Mouse (Mus musculus): ENCODE results near the gene Chrna4. TPM values are rescaled to one million over a fixed set of nuclear protein-coding genes. Genes with fewer than 3 reads are reported as not detected.

The Chrna4 gene
- polyA plus RNA-seq, 1 experiment, result not detected

- TF ChIP-seq GATA1 (IDR thresholded peaks at IDR 0.05; ENCODE audit: borderline replicate concordance, low read length), result no peak
- no peak for TF ChIP-seq FLI1 (IDR thresholded peaks at IDR 0.05; ENCODE audit: low read length)
- Histone ChIP-seq H3K9me3 (no peaks in the 10 kb centered on the region), H3K4me1 (peaks cover 28% of the 10 kb centered on the region), H3K36me3 (replicated peaks; ENCODE audit: low read length) (peaks cover 43% of the 10 kb centered on the region), H3K4me3 (replicated peaks) (no peak within 1 kb of the TSS), H3K27me3 (replicated peaks) (no peaks in the 10 kb centered on the region)
These were observed 56.9 kb downstream of the Chrna4 start, which contains the start of gene Col20a1 for GRCm38 (mm10) chr2:180986449-180986848. TSS of gene Col20a1 (plus strand) at chr2:180986535.

GRCm38 (mm10) chr2:180985635-180986034, 57.7 kb downstream of the Chrna4 start:
- H3K36me3 ChIP-seq (replicated peaks; ENCODE audit: low read length), result peaks cover 51% of the 10 kb centered on the region

GRCm38 (mm10) chr2:180981133-180981532, 62.2 kb downstream of the Chrna4 start:
- no peak for TF ChIP-seq GATA1 (IDR thresholded peaks at IDR 0.05; ENCODE audit: borderline replicate concordance, low read length)
- no peak for TF ChIP-seq FLI1 (IDR thresholded peaks at IDR 0.05; ENCODE audit: low read length)
- H3K9me3 ChIP-seq, result no peaks in the 10 kb centered on the region
- H3K4me1 ChIP-seq, result peaks cover 48% of the 10 kb centered on the region
- no peak overlapping the region for H3K4me3 ChIP-seq (replicated peaks)
- H3K27me3 ChIP-seq (replicated peaks), result no peaks in the 10 kb centered on the region
- peaks cover 91% of the 10 kb centered on the region for H3K36me3 ChIP-seq (replicated peaks; ENCODE audit: low read length)

More at GRCm38 (mm10) chr2:180985635-180986034, 57.7 kb downstream of the Chrna4 start:
- Histone ChIP-seq H3K4me1 (peaks cover 28% of the 10 kb centered on the region), H3K4me3 (replicated peaks) (no peak overlapping the region), H3K9me3 (no peaks in the 10 kb centered on the region), H3K27me3 (replicated peaks) (no peaks in the 10 kb centered on the region)
- TF ChIP-seq GATA1 (IDR thresholded peaks at IDR 0.05; ENCODE audit: borderline replicate concordance, low read length) (no peak), FLI1 (IDR thresholded peaks at IDR 0.05; ENCODE audit: low read length) (no peak)

Other genes starting within 250 kb of the Chrna4 start
- 15.0 and 21.3 TPM in 2 replicates for gene Ythdf1, start 122.6 kb downstream of the Chrna4 start, polyA plus RNA-seq (2012; ENCODE audit: insufficient read depth, low replicate concordance)
- gene Birc7, start 114.5 kb downstream of the Chrna4 start, polyA plus RNA-seq (2012; ENCODE audit: insufficient read depth, low replicate concordance), result not detected in 2 replicates
- not detected in 2 replicates for gene Nkain4, start 88.8 kb downstream of the Chrna4 start, polyA plus RNA-seq (2012; ENCODE audit: insufficient read depth, low replicate concordance)
- gene Arfgap1, start 76.3 kb downstream of the Chrna4 start, polyA plus RNA-seq (2012; ENCODE audit: insufficient read depth, low replicate concordance), result 10.9 and 22.8 TPM in 2 replicates
- 3.0 and 9.2 TPM in 2 replicates for gene Col20a1, start 57.0 kb downstream of the Chrna4 start, polyA plus RNA-seq (2012; ENCODE audit: insufficient read depth, low replicate concordance)
- not detected in 2 replicates for gene Kcnq2, start 91.8 kb upstream of the Chrna4 start, polyA plus RNA-seq (2012; ENCODE audit: insufficient read depth, low replicate concordance)
- gene Eef1a2, start 113.5 kb upstream of the Chrna4 start, polyA plus RNA-seq (2012; ENCODE audit: insufficient read depth, low replicate concordance), result not detected in 2 replicates
- 257 and 509 TPM in 2 replicates for gene Ppdpf, start 143.7 kb upstream of the Chrna4 start, polyA plus RNA-seq (2012; ENCODE audit: insufficient read depth, low replicate concordance)
- not detected in 2 replicates for gene Ptk6, start 159.2 kb upstream of the Chrna4 start, polyA plus RNA-seq (2012; ENCODE audit: insufficient read depth, low replicate concordance)
- not detected in 2 replicates for gene Srms, start 169.6 kb upstream of the Chrna4 start, polyA plus RNA-seq (2012; ENCODE audit: insufficient read depth, low replicate concordance)
- gene Fndc11, start 176.5 kb upstream of the Chrna4 start, polyA plus RNA-seq (2012; ENCODE audit: insufficient read depth, low replicate concordance), result not detected in 2 replicates
- gene Helz2, start 198.5 kb upstream of the Chrna4 start, polyA plus RNA-seq (2012; ENCODE audit: insufficient read depth, low replicate concordance), result 1.9 and 2.3 TPM in 2 replicates
- 4.9 and 8.0 TPM in 2 replicates for gene Gmeb2, start 244.5 kb upstream of the Chrna4 start, polyA plus RNA-seq (2012; ENCODE audit: insufficient read depth, low replicate concordance)